Mouse (Mus musculus) lung, postnatal 4 days (tissue): ENCODE results near the gene Prss3.
"Not testable (repeated sequence)": the region's sequence is repeated elsewhere in the genome, so short reads cannot be mapped to it uniquely, and the experiment has no call there.

ENCODE experiments used
- DNase-seq, 2 experiments: peaks; one replicate each; pipeline ENCODE4 v3.0.0; 2021

Gene Prss3

GRCm38 (mm10) chr6:41377578-41377977, at the start of gene Prss3:
TSS of gene Prss3 (minus strand) at chr6:41377678.
- not testable (repeated sequence) for DNase-seq

- DNase-seq: not testable (repeated sequence)
Observed at GRCm38 (mm10) chr6:41392056-41392455, 14.6 kb upstream of the Prss3 start, which contains the start of gene Gm5771. TSS of gene Gm5771 (plus strand) at chr6:41392356.

DNA sequence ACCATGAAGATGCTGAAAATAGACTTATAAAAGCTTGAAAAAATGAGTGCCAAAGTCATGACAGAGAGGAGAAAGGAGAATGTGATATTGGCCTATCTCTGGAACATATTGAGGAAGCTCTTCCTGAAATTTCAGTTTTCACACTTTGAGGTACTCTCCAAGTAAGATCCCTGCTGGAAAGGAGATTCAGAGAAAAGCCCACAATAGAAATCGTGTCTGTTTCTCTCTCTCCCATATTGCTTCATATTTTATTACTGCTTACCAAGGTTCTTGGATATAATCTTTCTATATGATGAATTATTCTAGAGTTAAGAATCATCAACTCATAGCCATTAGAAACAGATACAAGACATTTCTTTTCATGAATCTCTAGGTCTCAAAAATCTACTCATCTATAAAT, 14.2 kb upstream of the Prss3 start:
- DNase-seq: not testable (repeated sequence)

DNA sequence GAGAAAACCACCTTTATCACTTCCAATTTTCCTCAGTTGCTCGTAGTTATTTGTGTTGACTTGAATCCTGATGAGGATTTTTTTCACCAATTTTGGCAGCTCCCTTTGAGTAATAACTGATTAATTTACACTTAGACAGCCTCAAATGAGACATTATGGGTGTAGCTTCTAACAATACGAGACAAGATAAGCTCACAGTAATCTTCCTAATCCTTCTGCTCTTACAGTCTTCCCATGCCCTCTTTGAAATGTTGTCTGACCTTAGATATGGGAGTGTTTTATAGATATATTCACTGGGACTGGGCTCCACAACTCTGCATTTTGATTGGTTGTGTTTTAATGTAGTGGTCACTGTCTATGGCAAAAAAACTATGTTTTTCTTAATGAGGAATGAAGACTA, 9.3 kb upstream of the Prss3 start:
- no peak for DNase-seq

DNA sequence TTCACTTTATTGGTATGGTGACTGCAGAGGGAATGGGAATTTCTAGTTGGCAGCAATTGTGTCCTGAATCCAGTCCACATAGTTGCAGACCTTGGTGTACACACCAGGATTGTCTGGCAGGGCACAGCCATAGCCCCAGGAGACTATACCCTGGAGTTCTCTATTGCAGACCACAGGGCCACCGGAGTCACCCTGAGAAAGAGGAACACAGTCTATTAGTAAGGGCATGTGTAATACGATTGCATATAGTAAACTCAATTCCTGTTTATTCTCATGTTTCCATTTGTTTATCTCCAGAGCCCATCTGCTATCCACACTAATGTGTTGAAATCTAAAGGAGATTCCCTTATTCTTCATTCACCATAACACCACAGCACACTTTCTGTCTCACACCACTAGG, 3.7 kb downstream of the Prss3 start:
- not testable (repeated sequence) for DNase-seq

- no peak for DNase-seq
Observed at GRCm38 (mm10) chr6:41353932-41354331, 23.5 kb downstream of the Prss3 start, which contains the start of gene Try10. TSS of gene Try10 (plus strand) at chr6:41354105.
